Comparison of ENCODE assay signal across 8 mouse cellular contexts in the genomic region with DNA sequence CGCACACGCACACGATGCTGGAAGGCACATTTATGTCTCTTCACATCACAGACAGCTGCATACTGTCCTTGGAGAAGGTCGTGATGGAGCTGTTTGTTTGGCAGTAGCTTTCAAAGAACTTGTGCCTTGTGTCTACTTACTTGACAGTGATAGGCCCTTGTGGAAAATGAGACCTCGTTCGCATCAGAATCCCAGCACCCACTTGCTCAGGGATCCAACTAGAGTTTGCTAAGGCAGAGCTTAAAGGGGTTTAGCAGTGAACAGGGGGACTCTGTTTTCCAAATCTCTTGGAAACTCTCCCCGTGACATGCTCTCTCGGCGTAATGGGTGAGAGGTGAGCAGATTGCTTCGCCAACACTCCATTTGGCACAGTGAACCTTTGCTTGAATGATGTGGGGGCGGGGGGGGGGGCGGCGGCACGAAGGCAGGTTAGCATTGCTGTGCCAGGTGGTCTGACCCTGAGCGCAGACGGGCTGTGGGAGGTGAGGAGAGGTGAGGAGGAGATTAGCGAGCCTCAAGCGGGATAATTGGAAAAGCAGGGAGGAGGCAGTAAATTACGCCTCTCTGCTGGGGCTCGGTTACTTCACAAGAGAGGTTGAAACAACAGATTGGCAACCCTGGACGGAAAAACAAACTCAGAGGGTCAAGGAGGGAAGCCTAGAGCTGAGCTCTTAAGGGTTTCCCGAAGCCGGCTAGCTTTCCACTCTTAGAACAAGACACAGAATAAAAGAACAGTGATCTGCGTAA. TPM values are rescaled to one million over a fixed set of nuclear protein-coding genes. Genes with fewer than 3 reads are reported as not detected.
DNase-seq lines count a peak whose midpoint lies in the region; ATAC-seq lines count a peak whose summit lies in the region.

No protein-coding gene starts in this region.

- peak overlapping the region; percentile 65 for H3K9ac ChIP-seq in heart, embryonic 12.5 days
- no peak overlapping the region for H3K9ac ChIP-seq in hindbrain, embryonic 13.5 days

- 15% methylated on average over 24 of the region's 24 CpGs for WGBS in heart, embryonic 12.5 days
- WGBS in hindbrain, embryonic 13.5 days = 22% methylated on average over 22 of the region's 24 CpGs
- 16% methylated on average over 24 of the region's 24 CpGs for WGBS in midbrain, embryonic 10.5 days

- H3K27ac ChIP-seq in heart, embryonic 12.5 days (ENCODE audit: poor library complexity, severe bottlenecking) = no peak overlapping the region
- H3K27ac ChIP-seq in hindbrain, embryonic 13.5 days = no peak overlapping the region
- no peak overlapping the region for H3K27ac ChIP-seq in midbrain, embryonic 10.5 days (replicated peaks)

- no peaks in the 10 kb centered on the region for H3K27me3 ChIP-seq in heart, embryonic 12.5 days (replicated peaks)
- no peaks in the 10 kb centered on the region for H3K27me3 ChIP-seq in hindbrain, embryonic 13.5 days
- H3K27me3 ChIP-seq in midbrain, embryonic 10.5 days (ENCODE audit: low read depth, poor library complexity, severe bottlenecking) = peaks cover 21% of the 10 kb centered on the region

- intact Hi-C loops in heart, postnatal 25 days (cut with DNase I) = no loop called here

- no peaks in the 10 kb centered on the region for H3K36me3 ChIP-seq in heart, embryonic 12.5 days
- no peaks in the 10 kb centered on the region for H3K36me3 ChIP-seq in hindbrain, embryonic 13.5 days
- no peaks in the 10 kb centered on the region for H3K36me3 ChIP-seq in midbrain, embryonic 10.5 days

- H3K4me1 ChIP-seq in heart, embryonic 12.5 days (replicated peaks) = 0 out of 2 replicates have a peak, but pooled peaks cover 13% of the 10 kb centered on the region
- H3K4me1 ChIP-seq in hindbrain, embryonic 13.5 days (replicated peaks) = peaks cover 6% of the 10 kb centered on the region
- H3K4me1 ChIP-seq in midbrain, embryonic 10.5 days = peaks cover 13% of the 10 kb centered on the region

- H3K4me3 ChIP-seq in heart, embryonic 12.5 days = peak overlapping the region; percentile 36
- H3K4me3 ChIP-seq in hindbrain, embryonic 13.5 days = 0 out of 2 replicates have a peak overlapping the region, but pooled peaks have one; percentile 5
- H3K4me3 ChIP-seq in midbrain, embryonic 10.5 days = peak overlapping the region; percentile 41

- 0 out of 2 replicates have a peak, but pooled peaks cover 3% of the 10 kb centered on the region for H3K9me3 ChIP-seq in heart, embryonic 12.5 days (replicated peaks)
- peaks cover 3% of the 10 kb centered on the region; the same call in 1 of the 2 replicates for H3K9me3 ChIP-seq in hindbrain, embryonic 13.5 days
- H3K9me3 ChIP-seq in midbrain, embryonic 10.5 days (replicated peaks) = peaks cover 4% of the 10 kb centered on the region; the same call in 1 of the 2 replicates

- peak overlapping the region; percentile 75 for H3K4me2 ChIP-seq in heart, embryonic 12.5 days
- peak overlapping the region; percentile 38 for H3K4me2 ChIP-seq in hindbrain, embryonic 13.5 days

- no peak for DNase-seq in heart, postnatal 25 days (ENCODE audit: low spot score)
- peak; percentile 37 for DNase-seq in embryo, embryonic 9.5 days (ENCODE audit: extremely low spot score)
- DNase-seq in midbrain, embryonic 10.5 days (ENCODE audit: low spot score) = no peak
- no peak for DNase-seq in ovary, postnatal 36 days (ENCODE audit: low spot score)
- DNase-seq in right cerebral cortex, adult 18-20 months = no peak
- DNase-seq in cerebellum, adult 9-10 months = no peak

- no peak for ATAC-seq in heart, embryonic 12.5 days (ENCODE audit: insufficient number of reproducible peaks, low FRiP score)
- ATAC-seq in hindbrain, embryonic 13.5 days (ENCODE audit: low FRiP score) = no peak

RNA-seq across cellular contexts. Expression of a gene that starts 57.4 kb away (rescaled TPM):
- polyA plus RNA-seq in heart, embryonic 12.5 days (2016; fragmentation: Nextera tagmentation; extraction: Ambion mirVana) = 8.8 and 9.6 TPM in 2 replicates
- 10 to 100 TPM; 11.6 to 13.2 TPM for total RNA-seq in heart, postnatal 25 days (2021)
- 2.7 and 2.9 TPM in 2 replicates for polyA plus RNA-seq in hindbrain, embryonic 13.5 days (2015; fragmentation: Nextera tagmentation; extraction: Ambion mirVana)
- polyA plus RNA-seq in midbrain, embryonic 10.5 days (2016; fragmentation: Nextera tagmentation; extraction: Ambion mirVana) = 1.9 and 2.1 TPM in 2 replicates
